In genomic region chr13:24525551-24525950, GRCm38 (mm10) we compare ENCODE assay signal across 15 mouse cellular contexts. TPM values are rescaled to one million over a fixed set of nuclear protein-coding genes. Genes with fewer than 3 reads are reported as not detected.
DNase-seq lines count a peak whose midpoint lies in the region.
"Had no signal": no experiment of that assay in that cellular context is flagged by ENCODE, and none has a peak within 500 bp of the region (broad histone marks: within the 10 kb centered on the region; RNA-seq: fewer than 3 reads in every experiment).

No protein-coding gene starts in this region.

- DNase-seq in heart, adult 11 months, result peak; percentile 48
- DNase-seq in heart, adult 9 months (ENCODE audit: low spot score in 2 of 2), result no peak
- peak; percentile 24 for DNase-seq in induced T-regulatory cell, adult 2 months (ENCODE audit: low read depth)
- DNase-seq in retina, embryonic 14.5 days (ENCODE audit: low spot score), result peak; percentile 50
- no peak for DNase-seq in left cerebral cortex, postnatal 36 days (ENCODE audit: low spot score in 2 of 2)
- no peak for DNase-seq in layer of hippocampus, adult 9-10 months (ENCODE audit: low spot score)
- DNase-seq: adrenal gland, postnatal 10 days; adrenal gland, postnatal 25 days; B cell, adult 2 months; cerebellum, adult 11 months; cerebellum, adult 18-20 months; cerebellum, adult 8-10 months; cerebellum, adult 9-11 months; cerebellum, postnatal 36 days; embryo, embryonic 11 days had no signal

- intact Hi-C loops in left cerebral cortex, postnatal 36 days (cut with DNase I), result no loop called here

RNA-seq across cellular contexts. Expression of gene Ripor2, which starts 56.4 kb away (rescaled TPM):
- total RNA-seq in left cerebral cortex, postnatal 36 days (2021), result 10 to 100 TPM; 53.0 to 67.2 TPM

Comparison
In these comparisons a context has a peak if more than half of its experiments do, and no peak if none do; other contexts are left out.
1. DNase-seq: peak in heart, adult 11 months (single experiment), induced T-regulatory cell, adult 2 months (single experiment) and retina, embryonic 14.5 days (single experiment); none in heart, adult 9 months (0 of 2), left cerebral cortex, postnatal 36 days (0 of 2) and layer of hippocampus, adult 9-10 months (single experiment).